ENCODE assay signal across 9 mouse cellular contexts in the genomic region with DNA sequence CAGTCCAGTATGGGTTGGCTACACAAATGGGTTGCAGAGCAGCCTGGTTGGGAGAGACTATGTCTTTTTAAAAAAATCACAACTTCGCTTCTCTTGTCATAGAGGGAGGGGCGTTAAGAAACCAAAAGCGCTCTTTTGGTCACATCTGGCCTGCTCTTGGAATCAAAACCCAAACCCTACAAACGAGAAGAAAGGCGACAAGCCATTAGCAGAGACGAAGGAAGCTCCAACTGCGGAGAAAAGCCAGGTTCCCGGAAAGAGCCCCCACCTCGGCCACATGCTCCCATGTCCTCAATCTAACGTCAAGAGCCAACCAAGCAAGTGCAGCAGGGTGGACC. TPM values are rescaled to one million over a fixed set of nuclear protein-coding genes. Genes with fewer than 3 reads are reported as not detected.
DNase-seq lines count a peak whose midpoint lies in the region; ATAC-seq and TF ChIP-seq lines count a peak whose summit lies in the region.
"Had no signal": no experiment of that assay in that cellular context is flagged by ENCODE, and none has a peak within 500 bp of the region (broad histone marks: within the 10 kb centered on the region; RNA-seq: fewer than 3 reads in every experiment).

No protein-coding gene starts in this region.

- TF ChIP-seq CTCF in heart, postnatal 0 days (IDR thresholded peaks at IDR 0.05; ENCODE audit: low read depth): no peak

- H3K4me3 ChIP-seq in heart, embryonic 13.5 days: peak overlapping the region; percentile 99
- peak overlapping the region; percentile 92 for H3K4me3 ChIP-seq in heart, postnatal 0 days (ENCODE audit: low read depth, low read length)
- peak overlapping the region; percentile 92 for H3K4me3 ChIP-seq in midbrain, embryonic 11.5 days (ENCODE audit: low read depth, low read length)

- no peak for TF ChIP-seq EP300 in heart, postnatal 0 days (IDR thresholded peaks at IDR 0.05; ENCODE audit: low read depth)

- peaks cover 26% of the 10 kb centered on the region for H3K36me3 ChIP-seq in heart, embryonic 13.5 days
- peaks cover 12% of the 10 kb centered on the region; the same call in 1 of the 2 replicates for H3K36me3 ChIP-seq in heart, postnatal 0 days (replicated peaks; ENCODE audit: control insufficient read depth, insufficient read depth, low read length)
- peaks cover 5% of the 10 kb centered on the region; the same call in 1 of the 2 replicates for H3K36me3 ChIP-seq in midbrain, embryonic 11.5 days (ENCODE audit: control insufficient read depth, insufficient read depth, low read length)

- H3K9ac ChIP-seq in heart, embryonic 13.5 days: peak overlapping the region; percentile 97
- peak overlapping the region; percentile 88 for H3K9ac ChIP-seq in heart, postnatal 0 days (replicated peaks; ENCODE audit: low read depth, low read length)
- H3K9ac ChIP-seq in midbrain, embryonic 11.5 days (ENCODE audit: low read length): peak overlapping the region; percentile 83

- peak overlapping the region; percentile 99 for H3K27ac ChIP-seq in heart, embryonic 13.5 days (replicated peaks)
- H3K27ac ChIP-seq in heart, postnatal 0 days (ENCODE audit: low read depth): peak overlapping the region; percentile 99
- peak overlapping the region; percentile 78 for H3K27ac ChIP-seq in midbrain, embryonic 11.5 days (ENCODE audit: low read depth, low read length)

- H3K4me1 ChIP-seq in heart, embryonic 13.5 days: peaks cover 31% of the 10 kb centered on the region
- H3K4me1 ChIP-seq in heart, postnatal 0 days (ENCODE audit: control insufficient read depth, insufficient read depth): peaks cover 21% of the 10 kb centered on the region
- H3K4me1 ChIP-seq in midbrain, embryonic 11.5 days (ENCODE audit: control insufficient read depth, insufficient read depth, low read length): peaks cover 2% of the 10 kb centered on the region; the same call in 1 of the 2 replicates

- H3K9me3 ChIP-seq in heart, embryonic 13.5 days: no peaks in the 10 kb centered on the region
- H3K9me3 ChIP-seq in heart, postnatal 0 days (replicated peaks; ENCODE audit: control insufficient read depth, low read length): no peaks in the 10 kb centered on the region
- H3K9me3 ChIP-seq in midbrain, embryonic 11.5 days (ENCODE audit: control insufficient read depth, low read length): no peaks in the 10 kb centered on the region

- under 1% methylated on average over 10 of the region's 10 CpGs for WGBS in heart, embryonic 13.5 days
- 2% methylated on average over 10 of the region's 10 CpGs for WGBS in heart, postnatal 0 days
- WGBS in midbrain, embryonic 11.5 days: 2% methylated on average over 10 of the region's 10 CpGs

- H3K4me2 ChIP-seq in heart, embryonic 13.5 days: peak overlapping the region; percentile 83
- H3K4me2 ChIP-seq in heart, postnatal 0 days (ENCODE audit: low read depth, low read length): peak overlapping the region; percentile 74
- H3K4me2 ChIP-seq in midbrain, embryonic 11.5 days: peak overlapping the region; percentile 76

- H3K27me3 ChIP-seq in heart, embryonic 13.5 days (replicated peaks): no peaks in the 10 kb centered on the region
- no peaks in the 10 kb centered on the region for H3K27me3 ChIP-seq in heart, postnatal 0 days (ENCODE audit: control insufficient read depth, insufficient read depth, low read length)
- H3K27me3 ChIP-seq in midbrain, embryonic 11.5 days (ENCODE audit: control insufficient read depth, insufficient read depth, low read length): no peaks in the 10 kb centered on the region
- H3K27me3 ChIP-seq: Patski had no signal

- ATAC-seq in heart, embryonic 13.5 days (ENCODE audit: extremely low read depth, insufficient number of reproducible peaks, low FRiP score, low TSS enrichment): no peak
- ATAC-seq in heart, postnatal 0 days (ENCODE audit: insufficient read depth, low read depth): no peak; the same call in 1 of the 2 replicates
- no peak for ATAC-seq in midbrain, embryonic 11.5 days (ENCODE audit: low FRiP score)

- DNase-seq in heart, adult 18-20 months: no peak
- DNase-seq in MEL-GATA-1-ER (ENCODE audit: extremely low read depth, low read depth): peak; percentile 53
- peak; percentile 22 for DNase-seq in heart, postnatal 0 days (ENCODE audit: low spot score)
- DNase-seq in midbrain, embryonic 11.5 days (ENCODE audit: low spot score, missing footprints): no peak
- DNase-seq in thymus, adult 18-20 months: no peak
- no peak for DNase-seq in MN1 (ENCODE audit: low spot score)
- DNase-seq in left cerebral cortex, adult 18-20 months (ENCODE audit: low spot score in 2 of 2): no peak

RNA-seq across cellular contexts. Expression of gene N4bp2l2, which starts 1.2 kb away (rescaled TPM):
- 28.1 and 31.0 TPM in 2 replicates for polyA plus RNA-seq in heart, embryonic 13.5 days (2015; fragmentation: Nextera tagmentation; extraction: Ambion mirVana)
- 10 to 100 TPM; 41.1 to 41.3 TPM for total RNA-seq in heart, adult 18-20 months (2021)
- total RNA-seq in heart, postnatal 0 days (2014; rRNA removed; ENCODE audit: low replicate concordance): 27.9 and 54.3 TPM in 2 replicates
- polyA plus RNA-seq in heart, postnatal 0 days (2015; fragmentation: Nextera tagmentation; extraction: Ambion mirVana): 24.0 and 26.9 TPM in 2 replicates
- 40.5 and 42.1 TPM in 2 replicates for polyA plus RNA-seq in midbrain, embryonic 11.5 days (2014; fragmentation: Nextera tagmentation; extraction: Ambion mirVana)
- 10 to 100 TPM; 82.2 to 88.5 TPM for total RNA-seq in left cerebral cortex, adult 18-20 months (2021)

RNA-seq across cellular contexts. Expression of gene Pds5b, which starts 8.8 kb away (rescaled TPM):
- polyA plus RNA-seq in heart, embryonic 13.5 days (2015; fragmentation: Nextera tagmentation; extraction: Ambion mirVana): 17.6 and 18.0 TPM in 2 replicates
- 10 to 100 TPM; 17.6 to 18.3 TPM for total RNA-seq in heart, adult 18-20 months (2021)
- 16.3 and 24.2 TPM in 2 replicates for total RNA-seq in heart, postnatal 0 days (2014; rRNA removed; ENCODE audit: low replicate concordance)
- polyA plus RNA-seq in heart, postnatal 0 days (2015; fragmentation: Nextera tagmentation; extraction: Ambion mirVana): 8.0 and 8.1 TPM in 2 replicates
- polyA plus RNA-seq in midbrain, embryonic 11.5 days (2014; fragmentation: Nextera tagmentation; extraction: Ambion mirVana): 48.9 and 49.3 TPM in 2 replicates
- 10 to 100 TPM; 73.1 to 75.1 TPM for total RNA-seq in left cerebral cortex, adult 18-20 months (2021)

Comparison
In these comparisons a context has a peak if more than half of its experiments do, and no peak if none do; other contexts are left out.
1. DNase-seq: peak in MEL-GATA-1-ER (single experiment) and heart, postnatal 0 days (single experiment); none in heart, adult 18-20 months (0 of 2), midbrain, embryonic 11.5 days (single experiment), thymus, adult 18-20 months (0 of 2), MN1 (single experiment) and left cerebral cortex, adult 18-20 months (0 of 2).
2. Peak in every context shown above with its lines, with median percentiles within 50 percentile points of each other: H3K27ac ChIP-seq, H3K4me2 ChIP-seq, H3K4me3 ChIP-seq and H3K9ac ChIP-seq.